Mouse (Mus musculus) A20 (cell line): ENCODE data around the gene Ptgis.

ENCODE experiments used
- DNase-seq: peaks from one replicate; pipeline ENCODE4 v3.0.0-alpha.2; 2011; ENCODE audit warnings: low read depth, low spot score

The Ptgis gene

GRCm38 (mm10) chr2:167240008-167240964 is at the start of gene Ptgis:
Gene Ptgis, minus strand, starts transcription at chr2:167240604.
- no peak for DNase-seq

- DNase-seq, result no peak
Measured at GRCm38 (mm10) chr2:167281461-167281860, 41.1 kb upstream of the Ptgis start.

GRCm38 (mm10) chr2:167280986-167281310 is 40.5 kb upstream of the Ptgis start:
- DNase-seq, result no peak

- DNase-seq, result peak; percentile 77
Measured at GRCm38 (mm10) chr2:167280090-167280985, 39.9 kb upstream of the Ptgis start.

- DNase-seq, result peak; percentile 68
Measured at GRCm38 (mm10) chr2:167278751-167279526, 38.5 kb upstream of the Ptgis start.

- no peak for DNase-seq
Measured at GRCm38 (mm10) chr2:167278011-167278410, 37.6 kb upstream of the Ptgis start.

GRCm38 (mm10) chr2:167277026-167277425 is 36.6 kb upstream of the Ptgis start:
- no peak for DNase-seq

GRCm38 (mm10) chr2:167275856-167276255 is 35.5 kb upstream of the Ptgis start:
- DNase-seq, result no peak

GRCm38 (mm10) chr2:167274713-167275465 is 34.5 kb upstream of the Ptgis start:
- no peak for DNase-seq

- DNase-seq, result no peak
Measured at GRCm38 (mm10) chr2:167273206-167273740, 32.9 kb upstream of the Ptgis start.

GRCm38 (mm10) chr2:167272706-167273105 is 32.3 kb upstream of the Ptgis start:
- DNase-seq, result no peak

- DNase-seq, result no peak
Measured at GRCm38 (mm10) chr2:167271121-167271521, 30.7 kb upstream of the Ptgis start.

- no peak for DNase-seq
Measured at GRCm38 (mm10) chr2:167270496-167270895, 30.1 kb upstream of the Ptgis start.

GRCm38 (mm10) chr2:167268721-167269120 is 28.3 kb upstream of the Ptgis start:
- no peak for DNase-seq

- no peak for DNase-seq
Measured at GRCm38 (mm10) chr2:167268411-167268690, 27.9 kb upstream of the Ptgis start.

- DNase-seq, result no peak
Measured at GRCm38 (mm10) chr2:167267531-167268410, 27.4 kb upstream of the Ptgis start.

- no peak for DNase-seq
Measured at GRCm38 (mm10) chr2:167266231-167266630, 25.8 kb upstream of the Ptgis start.

GRCm38 (mm10) chr2:167265806-167266205 is 25.4 kb upstream of the Ptgis start:
- no peak for DNase-seq

- no peak for DNase-seq
Measured at GRCm38 (mm10) chr2:167265021-167265420, 24.6 kb upstream of the Ptgis start.

- DNase-seq, result no peak
Measured at GRCm38 (mm10) chr2:167263931-167264330, 23.5 kb upstream of the Ptgis start.
